Mouse (Mus musculus): Measurements from ENCODE around the gene Akap13.

Gene Akap13

GRCm38 (mm10) chr7:75509085-75509873 is 53.9 kb downstream of the Akap13 start:
- DNase-seq (ENCODE audit: extremely low read depth, insufficient read length, low spot score) = no peak

GRCm38 (mm10) chr7:75515472-75515871 is 60.1 kb downstream of the Akap13 start:
- no peak for DNase-seq (ENCODE audit: extremely low read depth, insufficient read length, low spot score)

DNA sequence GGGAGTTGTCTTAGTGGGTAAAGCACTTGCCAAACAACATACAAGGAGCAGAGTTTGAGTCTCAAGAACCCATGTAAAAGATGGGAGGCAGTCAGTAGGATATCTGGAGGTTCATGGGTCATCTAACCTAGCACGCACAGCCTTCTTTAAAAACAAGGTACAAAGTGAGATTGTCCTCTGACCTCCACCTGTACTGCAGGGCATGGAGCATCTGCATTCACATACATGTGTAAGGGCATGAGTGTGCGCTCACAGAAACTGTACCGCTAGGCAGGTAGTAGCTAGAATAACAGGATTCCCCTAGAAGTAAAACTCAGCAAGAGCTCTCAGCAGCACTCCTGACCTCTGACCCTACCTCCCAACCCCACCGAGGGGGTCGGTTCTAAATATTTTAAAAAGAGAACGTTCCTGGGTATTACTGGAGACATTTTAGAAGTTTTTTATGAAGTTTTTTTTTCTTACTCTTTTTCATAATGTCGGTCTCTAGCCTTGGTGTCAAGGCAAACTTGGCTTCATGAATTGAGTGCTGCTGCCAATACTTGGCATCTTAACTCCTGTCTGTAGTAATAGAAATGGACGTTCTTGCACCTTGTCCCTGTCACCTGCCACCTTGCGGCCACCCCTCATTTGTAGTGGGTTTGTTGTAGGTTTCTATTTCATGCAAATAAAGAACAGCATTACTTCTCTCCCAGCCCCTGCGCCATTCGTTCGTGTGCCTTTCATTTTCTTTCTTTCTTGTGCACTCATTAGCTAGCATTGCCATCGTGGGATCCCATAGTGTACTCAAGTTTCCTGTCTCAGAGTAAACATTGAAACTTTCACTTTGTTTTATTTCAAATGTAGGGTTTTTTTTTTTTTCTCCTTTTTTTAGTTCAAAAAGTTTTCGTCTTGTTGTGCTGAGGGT is 61.6 kb downstream of the Akap13 start:
- no peak for DNase-seq (ENCODE audit: extremely low read depth, insufficient read length, low spot score)

GRCm38 (mm10) chr7:75520531-75520930 is 65.2 kb downstream of the Akap13 start:
- DNase-seq (ENCODE audit: extremely low read depth, insufficient read length, low spot score) = no peak

DNA sequence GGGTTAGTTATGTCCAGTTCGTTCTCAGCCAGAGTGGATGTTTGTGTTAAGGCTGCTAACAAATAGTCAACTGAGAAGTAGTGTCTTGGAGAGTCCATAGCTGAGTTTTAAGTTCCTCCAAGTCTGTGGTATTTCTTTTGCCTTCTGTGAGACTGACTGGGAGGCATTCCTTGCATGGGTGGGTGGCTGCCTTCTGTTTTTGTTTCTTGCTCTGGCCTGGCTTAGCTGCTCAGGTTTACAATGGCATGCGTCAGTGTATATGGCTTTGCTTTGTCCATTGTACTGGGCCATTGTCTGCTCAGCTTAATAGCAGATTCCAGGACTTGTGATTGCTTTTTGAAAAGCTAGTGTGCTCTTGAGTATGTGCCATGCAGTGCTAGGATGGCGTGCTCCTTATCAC is 65.9 kb downstream of the Akap13 start:
- no peak for DNase-seq (ENCODE audit: extremely low read depth, insufficient read length, low spot score)

DNA sequence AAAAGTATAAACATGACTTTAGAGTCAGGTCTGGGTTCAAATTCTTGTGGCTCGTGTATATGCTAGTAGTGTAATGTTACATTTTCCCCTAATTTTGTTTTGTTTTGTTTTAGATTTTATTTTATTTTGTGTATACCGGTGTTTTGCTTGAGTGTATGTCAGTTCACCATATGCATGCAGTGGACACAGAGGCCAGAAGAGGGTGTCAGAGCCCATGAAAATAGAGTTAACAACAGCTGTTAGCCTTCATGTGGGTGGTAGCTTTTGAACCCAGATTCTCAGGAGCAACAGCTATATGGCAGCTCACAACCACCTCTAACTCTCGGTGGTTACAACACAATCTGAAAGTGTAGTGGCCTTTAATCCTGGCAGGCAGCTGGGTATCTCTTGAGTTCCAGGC is 66.9 kb downstream of the Akap13 start:
- DNase-seq (ENCODE audit: extremely low read depth, insufficient read length, low spot score) = no peak

- DNase-seq (ENCODE audit: extremely low read depth, insufficient read length, low spot score) = no peak
Measured at GRCm38 (mm10) chr7:75524789-75525569, 69.6 kb downstream of the Akap13 start.

DNA sequence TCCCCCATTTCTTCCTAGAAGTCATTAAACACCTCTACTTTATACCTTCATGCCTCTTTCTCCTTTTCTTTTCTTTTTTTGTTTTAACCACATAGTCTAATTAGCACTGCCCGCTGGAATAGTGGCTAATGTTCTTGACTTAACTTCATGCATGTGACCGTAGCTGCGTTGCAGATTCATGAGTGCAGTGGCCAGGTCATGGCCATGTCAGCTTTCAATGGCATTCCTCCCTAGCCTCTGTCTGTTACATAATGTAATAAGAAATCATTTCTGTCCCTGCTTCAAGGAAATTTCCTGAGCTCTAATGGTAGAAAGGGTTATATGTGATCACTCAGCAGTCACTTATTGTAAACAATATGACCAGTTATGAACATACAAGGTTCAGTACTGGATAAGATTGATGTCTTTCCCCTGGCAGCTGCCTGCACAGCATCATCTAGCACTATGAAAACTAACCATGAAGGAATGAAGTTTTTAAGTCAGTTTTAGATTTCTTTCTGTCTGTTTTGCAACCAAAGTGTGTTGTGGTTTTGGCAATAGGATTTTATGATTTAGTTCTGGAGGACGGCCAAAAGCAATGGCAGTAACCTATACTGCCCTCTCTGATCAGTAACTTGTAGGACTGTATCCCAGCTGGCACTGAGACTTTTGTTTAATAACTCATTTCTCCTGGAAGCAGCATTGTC is 70.5 kb downstream of the Akap13 start:
- DNase-seq (ENCODE audit: extremely low read depth, insufficient read length, low spot score) = no peak

GRCm38 (mm10) chr7:75528751-75529150 is 73.4 kb downstream of the Akap13 start:
- no peak for DNase-seq (ENCODE audit: extremely low read depth, insufficient read length, low spot score)

- no peak for DNase-seq (ENCODE audit: extremely low read depth, insufficient read length, low spot score)
Measured at GRCm38 (mm10) chr7:75529857-75530437, 74.6 kb downstream of the Akap13 start.

GRCm38 (mm10) chr7:75530642-75531041 is 75.3 kb downstream of the Akap13 start:
- DNase-seq (ENCODE audit: extremely low read depth, insufficient read length, low spot score) = no peak

DNA sequence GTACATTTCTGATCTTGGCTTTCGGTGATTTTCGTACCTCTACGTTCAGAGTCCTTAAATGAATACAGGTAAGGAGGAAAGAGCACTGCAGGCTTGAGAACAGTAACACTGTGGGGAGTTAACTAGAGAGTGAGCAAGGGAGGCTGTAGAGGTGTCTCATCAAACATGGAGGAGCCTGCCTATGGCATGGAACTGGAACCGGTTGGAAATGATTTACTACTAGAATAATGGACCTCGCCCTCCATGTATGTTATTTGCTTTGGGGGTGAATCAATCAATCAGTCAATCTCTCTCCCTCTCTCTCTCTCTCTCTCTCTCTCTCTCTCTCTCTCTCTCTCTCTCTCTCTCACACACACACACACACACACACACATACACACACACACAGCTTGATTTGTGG is 77.7 kb downstream of the Akap13 start:
- no peak for DNase-seq (ENCODE audit: extremely low read depth, insufficient read length, low spot score)

GRCm38 (mm10) chr7:75536298-75536697 is 81.0 kb downstream of the Akap13 start:
- DNase-seq (ENCODE audit: extremely low read depth, insufficient read length, low spot score) = no peak

- DNase-seq (ENCODE audit: extremely low read depth, insufficient read length, low spot score) = no peak
Measured at GRCm38 (mm10) chr7:75537567-75537966, 82.2 kb downstream of the Akap13 start.

GRCm38 (mm10) chr7:75538513-75538912 is 83.2 kb downstream of the Akap13 start:
- no peak for DNase-seq (ENCODE audit: extremely low read depth, insufficient read length, low spot score)

- no peak for DNase-seq (ENCODE audit: extremely low read depth, insufficient read length, low spot score)
Measured at GRCm38 (mm10) chr7:75539168-75539567, 83.8 kb downstream of the Akap13 start.

GRCm38 (mm10) chr7:75549856-75550255 is 94.5 kb downstream of the Akap13 start:
- DNase-seq (ENCODE audit: extremely low read depth, insufficient read length, low spot score) = no peak

GRCm38 (mm10) chr7:75550791-75551336 is 95.5 kb downstream of the Akap13 start:
- DNase-seq (ENCODE audit: extremely low read depth, insufficient read length, low spot score) = no peak

DNA sequence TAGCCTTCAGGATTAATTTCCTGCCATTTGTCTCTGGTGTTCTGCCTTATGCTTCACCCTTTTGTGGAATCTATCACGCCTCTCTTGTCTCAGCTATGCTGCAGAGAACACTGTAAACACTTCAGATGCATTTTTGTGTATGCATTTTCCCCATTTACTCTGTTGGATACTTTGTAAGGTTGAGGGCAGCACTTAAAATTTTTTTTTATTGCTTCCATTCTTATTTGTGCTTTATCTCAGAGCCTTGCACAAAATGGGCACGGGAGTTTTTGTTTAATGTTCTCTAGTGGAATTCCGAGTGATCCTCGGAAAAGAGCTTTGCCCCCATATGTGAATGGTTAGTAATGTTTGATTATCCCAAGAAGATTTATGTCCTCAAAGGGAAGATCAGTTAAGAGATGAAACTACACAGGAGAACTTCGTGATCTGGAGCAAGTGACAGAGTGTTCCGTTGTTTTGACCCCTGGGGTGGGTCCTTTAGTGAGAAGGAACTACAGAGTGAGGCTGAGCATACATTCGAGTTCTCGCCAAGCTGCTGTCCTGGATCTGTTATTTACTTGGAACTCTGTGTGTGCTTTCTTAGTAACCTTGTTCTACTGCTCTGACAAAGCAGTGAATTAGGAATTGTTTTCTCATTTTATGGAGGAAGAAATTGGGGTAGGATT is 97.8 kb downstream of the Akap13 start:
- DNase-seq (ENCODE audit: extremely low read depth, insufficient read length, low spot score) = no peak
